Comparison of ENCODE assay signal across 13 mouse cellular contexts in the genomic region with DNA sequence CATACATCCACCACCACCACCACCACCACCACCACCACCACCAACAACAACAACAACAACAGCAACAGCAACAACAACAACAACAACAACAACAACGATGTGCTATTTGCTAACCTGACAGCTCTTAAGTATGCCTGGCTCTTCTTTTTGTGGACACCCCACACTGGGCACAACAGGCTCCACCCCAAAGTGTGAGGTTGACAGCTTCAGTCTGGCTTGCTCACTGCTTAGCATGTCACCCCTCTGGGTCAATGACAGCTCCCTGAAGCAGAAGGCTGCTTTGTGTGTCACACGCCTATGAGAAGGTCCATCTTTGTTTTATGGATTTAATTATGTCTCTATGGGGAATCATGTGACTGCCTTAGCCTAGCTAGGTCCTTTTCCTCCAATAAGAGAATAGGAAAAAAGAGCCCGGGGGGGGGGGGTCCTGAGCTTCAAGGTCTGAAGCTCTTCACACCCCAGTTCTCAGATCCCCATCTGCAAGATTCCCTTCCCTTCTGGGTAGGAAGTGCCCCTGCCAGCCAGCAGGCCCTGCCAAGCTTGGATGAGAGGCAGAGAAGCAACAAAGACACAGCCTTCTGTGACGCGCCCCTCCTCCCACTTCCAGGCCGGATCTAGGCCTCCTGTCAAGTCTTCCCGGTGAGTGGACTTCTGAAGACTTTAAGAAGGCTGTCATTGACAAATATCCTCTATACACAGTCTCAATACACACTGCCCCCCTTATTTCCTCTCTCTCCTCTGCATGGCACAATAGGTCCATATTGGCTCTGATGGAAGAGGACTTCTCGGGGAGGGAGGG. TPM values are rescaled to one million over a fixed set of nuclear protein-coding genes. Genes with fewer than 3 reads are reported as not detected.
A peak's percentile ranks its signal among the peaks of the same experiment; 100 is the strongest.
DNase-seq lines count a peak whose midpoint lies in the region; ATAC-seq and TF ChIP-seq lines count a peak whose summit lies in the region.
"Had no signal": no experiment of that assay in that cellular context is flagged by ENCODE, and none has a peak within 500 bp of the region (broad histone marks: within the 10 kb centered on the region; RNA-seq: fewer than 3 reads in every experiment).

No protein-coding gene starts in this region.

- H3K4me2 ChIP-seq in lung, postnatal 0 days (replicated peaks; ENCODE audit: low read depth, low read length): no peak overlapping the region
- H3K4me2 ChIP-seq in forebrain, postnatal 0 days (ENCODE audit: low read depth): no peak overlapping the region
- H3K4me2 ChIP-seq in midbrain, postnatal 0 days (ENCODE audit: low read depth, low read length, poor library complexity, severe bottlenecking): no peak overlapping the region
- H3K4me2 ChIP-seq: heart, embryonic 12.5 days; intestine, embryonic 15.5 days had no signal

- H3K36me3 ChIP-seq in lung, postnatal 0 days (ENCODE audit: insufficient read depth, low read length): no peaks in the 10 kb centered on the region
- H3K36me3 ChIP-seq in forebrain, postnatal 0 days (ENCODE audit: insufficient read depth): peaks cover 3% of the 10 kb centered on the region; the same call in 1 of the 2 replicates
- H3K36me3 ChIP-seq in midbrain, postnatal 0 days (ENCODE audit: insufficient read depth, low read length): 0 out of 2 replicates have a peak, but pooled peaks cover 3% of the 10 kb centered on the region
- no peaks in the 10 kb centered on the region for H3K36me3 ChIP-seq in kidney, adult 2 months (ENCODE audit: control insufficient read depth, insufficient read depth, low read length)
- H3K36me3 ChIP-seq: heart, embryonic 12.5 days; intestine, embryonic 15.5 days had no signal

- peak; percentile 13; the same call in 1 of the 2 replicates for ATAC-seq in lung, postnatal 0 days
- peak; percentile 86 for ATAC-seq in forebrain, postnatal 0 days
- ATAC-seq in midbrain, postnatal 0 days (ENCODE audit: low FRiP score): 0 out of 2 replicates have a peak, but pooled peaks have one; percentile 18
- ATAC-seq: intestine, embryonic 15.5 days had no signal

- no peaks in the 10 kb centered on the region for H3K4me1 ChIP-seq in lung, postnatal 0 days (ENCODE audit: insufficient read depth, low read depth, low read length)
- peaks cover 5% of the 10 kb centered on the region; the same call in 1 of the 2 replicates for H3K4me1 ChIP-seq in forebrain, postnatal 0 days (ENCODE audit: insufficient read depth)
- 0 out of 2 replicates have a peak, but pooled peaks cover 3% of the 10 kb centered on the region for H3K4me1 ChIP-seq in midbrain, postnatal 0 days (ENCODE audit: insufficient read depth, low read length)
- no peaks in the 10 kb centered on the region for H3K4me1 ChIP-seq in kidney, adult 2 months (ENCODE audit: control insufficient read depth, insufficient read depth, low read length)
- H3K4me1 ChIP-seq: heart, embryonic 12.5 days; intestine, embryonic 15.5 days had no signal

- TF ChIP-seq CTCF in lung, postnatal 0 days (IDR thresholded peaks at IDR 0.05): no peak
- no peak for TF ChIP-seq CTCF in forebrain, postnatal 0 days (IDR thresholded peaks at IDR 0.05; ENCODE audit: low read depth)
- no peak for TF ChIP-seq CTCF in midbrain, postnatal 0 days (IDR thresholded peaks at IDR 0.05)
- no peak for TF ChIP-seq CTCF in kidney, adult 2 months (conservative IDR thresholded peaks at IDR 0.05; ENCODE audit: insufficient read depth, insufficient read length, low read depth, low read length)

- no peak overlapping the region for H3K4me3 ChIP-seq in lung, postnatal 0 days (ENCODE audit: low read depth, low read length)
- H3K4me3 ChIP-seq in forebrain, postnatal 0 days (ENCODE audit: low read depth, low read length): no peak overlapping the region
- H3K4me3 ChIP-seq in midbrain, postnatal 0 days (ENCODE audit: low read depth, low read length): no peak overlapping the region
- no peak overlapping the region for H3K4me3 ChIP-seq in kidney, adult 2 months (ENCODE audit: insufficient read depth, low read depth, low read length)
- H3K4me3 ChIP-seq: heart, embryonic 12.5 days; intestine, embryonic 15.5 days had no signal

- no peak for TF ChIP-seq POLR2A in kidney, adult 2 months (IDR thresholded peaks at IDR 0.05; ENCODE audit: low read depth, low read length)

- no peak overlapping the region for H3K9ac ChIP-seq in lung, postnatal 0 days (replicated peaks; ENCODE audit: low read depth)
- H3K9ac ChIP-seq in forebrain, postnatal 0 days: no peak overlapping the region
- H3K9ac ChIP-seq in midbrain, postnatal 0 days (replicated peaks; ENCODE audit: low read length, poor library complexity, severe bottlenecking): no peak overlapping the region
- H3K9ac ChIP-seq: heart, embryonic 12.5 days; intestine, embryonic 15.5 days had no signal

- no peaks in the 10 kb centered on the region for H3K27me3 ChIP-seq in lung, postnatal 0 days (replicated peaks; ENCODE audit: insufficient read depth, low read length)
- H3K27me3 ChIP-seq in forebrain, postnatal 0 days (ENCODE audit: insufficient read depth, low read length): no peaks in the 10 kb centered on the region
- no peaks in the 10 kb centered on the region for H3K27me3 ChIP-seq in midbrain, postnatal 0 days (ENCODE audit: insufficient read depth, low read length)
- H3K27me3 ChIP-seq in kidney, adult 2 months (replicated peaks; ENCODE audit: control insufficient read depth, insufficient read depth, low read length): no peaks in the 10 kb centered on the region
- H3K27me3 ChIP-seq: intestine, embryonic 15.5 days had no signal

- DNase-seq in cerebellum, adult 18-20 months: peak; percentile 59 to 69
- no peak for DNase-seq in cerebellum, adult 9-10 months
- DNase-seq in lung, postnatal 0 days (ENCODE audit: low spot score): no peak
- no peak for DNase-seq in lung, adult 18-20 months
- peak; percentile 80 for DNase-seq in forebrain, postnatal 0 days
- peak; percentile 75 for DNase-seq in midbrain, postnatal 0 days (ENCODE audit: low spot score)
- no peak for DNase-seq in thymus, postnatal 36 days
- no peak for DNase-seq in kidney, adult 2 months
- DNase-seq: adrenal gland, adult 2 months had no signal

- H3K27ac ChIP-seq in lung, postnatal 0 days (ENCODE audit: low read length): no peak overlapping the region
- H3K27ac ChIP-seq in forebrain, postnatal 0 days (ENCODE audit: low read depth, low read length): peak overlapping the region; percentile 71
- H3K27ac ChIP-seq in midbrain, postnatal 0 days (ENCODE audit: low read depth, low read length): peak overlapping the region; percentile 43
- no peak overlapping the region for H3K27ac ChIP-seq in kidney, adult 2 months (ENCODE audit: insufficient read depth, low read depth, low read length)
- H3K27ac ChIP-seq: intestine, embryonic 15.5 days; macrophage had no signal

- no peaks in the 10 kb centered on the region for H3K9me3 ChIP-seq in lung, postnatal 0 days (ENCODE audit: low read length)
- no peaks in the 10 kb centered on the region for H3K9me3 ChIP-seq in forebrain, postnatal 0 days (ENCODE audit: low read length)
- H3K9me3 ChIP-seq in midbrain, postnatal 0 days (ENCODE audit: low read length): no peaks in the 10 kb centered on the region
- H3K9me3 ChIP-seq: heart, embryonic 12.5 days; intestine, embryonic 15.5 days had no signal

- WGBS in lung, postnatal 0 days: 33% methylated on average over 8 of the region's 8 CpGs
- WGBS in forebrain, postnatal 0 days: 38% methylated on average over 8 of the region's 8 CpGs
- 45% methylated on average over 8 of the region's 8 CpGs for WGBS in midbrain, postnatal 0 days
- WGBS in kidney, adult 2 months: 56% methylated on average over 8 of the region's 8 CpGs

- TF ChIP-seq EP300 in lung, postnatal 0 days (IDR thresholded peaks at IDR 0.05): no peak

RNA-seq across cellular contexts. Expression of gene Kcnip3, which starts 17.9 kb away (rescaled TPM):
- polyA plus RNA-seq in lung, postnatal 0 days (2015; fragmentation: Nextera tagmentation; extraction: Ambion mirVana): 0.63 and 1.1 TPM in 2 replicates
- 27.8 and 31.2 TPM in 2 replicates for total RNA-seq in forebrain, postnatal 0 days (2014; rRNA removed)
- polyA plus RNA-seq in forebrain, postnatal 0 days (2015; fragmentation: Nextera tagmentation; extraction: Ambion mirVana): 15.8 and 20.1 TPM in 2 replicates
- 24.6 and 33.2 TPM in 2 replicates for total RNA-seq in midbrain, postnatal 0 days (2014; rRNA removed)
- 14.2 and 17.1 TPM in 2 replicates for polyA plus RNA-seq in midbrain, postnatal 0 days (2015; fragmentation: Nextera tagmentation; extraction: Ambion mirVana)
- 4.1 and 4.7 TPM in 2 replicates for polyA plus RNA-seq in kidney, adult 2 months (2012; rRNA removed)
- total RNA-seq: MEL had no signal
- polyA plus RNA-seq: macrophage had no signal

RNA-seq across cellular contexts. Expression of gene Prom2, which starts 37.3 kb away (rescaled TPM):
- 0.40 and 0.53 TPM in 2 replicates for polyA plus RNA-seq in lung, postnatal 0 days (2015; fragmentation: Nextera tagmentation; extraction: Ambion mirVana)
- not detected in 2 replicates for total RNA-seq in forebrain, postnatal 0 days (2014; rRNA removed)
- polyA plus RNA-seq in forebrain, postnatal 0 days (2015; fragmentation: Nextera tagmentation; extraction: Ambion mirVana): 0.04 TPM in 1 of 2 replicates, not detected in the other
- 0.44 TPM in 1 of 2 replicates, not detected in the other for total RNA-seq in midbrain, postnatal 0 days (2014; rRNA removed)
- polyA plus RNA-seq in midbrain, postnatal 0 days (2015; fragmentation: Nextera tagmentation; extraction: Ambion mirVana): 0.06 and 0.09 TPM in 2 replicates
- polyA plus RNA-seq in kidney, adult 2 months (2012; rRNA removed): 15.6 and 20.5 TPM in 2 replicates
- total RNA-seq: MEL had no signal
- polyA plus RNA-seq: macrophage had no signal

RNA-seq across cellular contexts. Expression of gene Fahd2a, which starts 59.6 kb away (rescaled TPM):
- 17.0 and 20.0 TPM in 2 replicates for polyA plus RNA-seq in lung, postnatal 0 days (2015; fragmentation: Nextera tagmentation; extraction: Ambion mirVana)
- 26.3 and 28.8 TPM in 2 replicates for total RNA-seq in forebrain, postnatal 0 days (2014; rRNA removed)
- 27.1 and 27.4 TPM in 2 replicates for polyA plus RNA-seq in forebrain, postnatal 0 days (2015; fragmentation: Nextera tagmentation; extraction: Ambion mirVana)
- total RNA-seq in midbrain, postnatal 0 days (2014; rRNA removed): 25.1 and 32.4 TPM in 2 replicates
- polyA plus RNA-seq in midbrain, postnatal 0 days (2015; fragmentation: Nextera tagmentation; extraction: Ambion mirVana): 27.3 and 29.2 TPM in 2 replicates
- 71.9 and 86.5 TPM in 2 replicates for polyA plus RNA-seq in kidney, adult 2 months (2012; rRNA removed)

Comparison
In these comparisons a context has a peak if more than half of its experiments do, and no peak if none do; other contexts are left out.
1. DNase-seq: peak in cerebellum, adult 18-20 months (2 of 2), forebrain, postnatal 0 days (single experiment) and midbrain, postnatal 0 days (single experiment); none in cerebellum, adult 9-10 months (single experiment), lung, postnatal 0 days (single experiment), lung, adult 18-20 months (0 of 2), thymus, postnatal 36 days (0 of 2) and kidney, adult 2 months (single experiment).
2. ATAC-seq: peak in every context shown above with its lines; median percentile 86 in forebrain, postnatal 0 days; 18 in midbrain, postnatal 0 days; 13 in lung, postnatal 0 days.
3. H3K27ac ChIP-seq: peak in forebrain, postnatal 0 days (single experiment) and midbrain, postnatal 0 days (single experiment); none in lung, postnatal 0 days (single experiment) and kidney, adult 2 months (single experiment).
4. RNA of gene Prom2, which starts 37.3 kb away (polyA plus RNA-seq): 15.6 to 20.5 TPM in kidney, adult 2 months; 0.40 to 0.53 TPM in lung, postnatal 0 days, 0.06 to 0.09 TPM in midbrain, postnatal 0 days and 0.04 TPM in forebrain, postnatal 0 days; every median in the first group is over 10 times any median in the second.